Mouse (Mus musculus) erythroblast, embryonic 14.5 days (primary cell): Measurements from ENCODE around the gene Olfr213.

Source experiments
- GATA1 ChIP-seq: IDR thresholded peaks from 2 replicates; pipeline ENCODE4 v1.6.1; 2012; ENCODE audit warnings: low read length, inconsistent platforms, mixed read lengths
- TAL1 ChIP-seq: IDR thresholded peaks from 3 replicates; pipeline ENCODE4 v1.6.1; 2012; ENCODE audit warnings: low read length, inconsistent platforms, mixed read lengths

DNA sequence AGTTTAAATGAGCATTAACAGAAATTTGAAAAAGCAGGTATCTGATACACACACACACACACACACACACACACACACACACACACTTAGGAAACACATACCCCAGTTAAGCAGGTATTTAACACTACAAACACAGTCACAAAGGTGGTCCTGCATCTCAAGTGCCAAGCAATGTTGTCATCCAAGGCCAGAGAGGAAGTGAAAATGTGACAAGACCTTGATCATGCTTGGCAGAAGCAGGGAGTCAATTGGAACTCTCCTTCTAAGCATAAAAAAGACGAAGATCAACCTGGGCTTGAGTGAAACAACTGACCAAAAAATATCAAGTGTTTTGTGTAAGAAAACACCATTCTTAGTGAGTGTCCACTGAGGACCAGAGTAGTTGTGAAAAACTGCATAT is 42.3 kb upstream of the Olfr213 start:
- TF ChIP-seq TAL1 (no peak), GATA1 (no peak)
